Mouse (Mus musculus) gastrocnemius, postnatal 4 days (tissue): ENCODE results near the gene Gprc6a. TPM values are rescaled to one million over a fixed set of nuclear protein-coding genes. Genes with fewer than 3 reads are reported as not detected.

Experiments
- DNase-seq, 2 experiments: peaks; one replicate each; pipeline ENCODE4 v3.0.0; 2021 to 2022; ENCODE audit warnings: low spot score in 2 of 2, mixed read lengths in 2 of 2
- long read RNA-seq, 2 experiments: library from polyadenylated mRNA; stranded (forward); transcript quantifications; one replicate each; pipeline ENCODE4 v2.0.0; 2021
- total RNA-seq, 2 experiments: library from RNA; stranded (reverse); gene quantifications; 2 replicates each; pipeline ENCODE4 v1.2.3; 2021

The Gprc6a gene
- not detected for total RNA-seq
- long read RNA-seq, experiment 1 = 0 reads
- long read RNA-seq, experiment 2 = 0 reads

DNA sequence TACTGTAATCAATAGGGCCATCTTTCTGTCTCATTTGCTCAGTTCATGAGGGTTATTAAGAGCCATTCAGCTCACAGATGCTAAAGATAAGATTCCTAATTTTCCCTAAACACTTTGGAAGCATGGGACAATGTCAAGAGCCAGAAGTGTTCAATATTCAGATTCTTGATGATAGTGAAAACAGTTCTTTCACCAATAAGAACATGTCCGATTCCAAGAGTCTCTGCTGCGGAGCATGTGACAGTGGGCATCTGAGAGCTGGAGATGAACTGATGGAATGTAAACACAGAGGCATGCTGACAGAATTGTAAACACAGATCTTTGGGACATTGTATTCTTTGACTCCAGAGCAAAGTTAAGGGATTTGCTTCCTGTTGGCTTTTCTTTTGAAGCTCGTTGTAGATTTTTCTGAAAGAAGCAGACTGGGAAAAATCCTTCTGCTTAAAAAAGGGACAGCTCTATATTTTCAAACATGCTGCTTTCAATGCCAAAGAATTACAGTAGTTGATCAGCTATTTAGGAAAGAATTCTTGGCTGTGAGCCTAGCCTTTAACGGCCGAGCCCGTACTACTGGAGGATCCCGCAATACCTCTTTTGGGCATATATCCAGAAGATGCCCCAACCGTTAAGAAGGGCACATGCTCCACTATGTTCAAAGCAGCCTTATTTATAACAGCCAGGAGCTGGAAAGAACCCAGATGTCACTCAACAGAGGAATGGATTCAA lies at the start of gene Gprc6a:
Gprc6a (minus strand) TSS at position 51 of the 726 bp plus-strand sequence.
- DNase-seq = no peak

DNA sequence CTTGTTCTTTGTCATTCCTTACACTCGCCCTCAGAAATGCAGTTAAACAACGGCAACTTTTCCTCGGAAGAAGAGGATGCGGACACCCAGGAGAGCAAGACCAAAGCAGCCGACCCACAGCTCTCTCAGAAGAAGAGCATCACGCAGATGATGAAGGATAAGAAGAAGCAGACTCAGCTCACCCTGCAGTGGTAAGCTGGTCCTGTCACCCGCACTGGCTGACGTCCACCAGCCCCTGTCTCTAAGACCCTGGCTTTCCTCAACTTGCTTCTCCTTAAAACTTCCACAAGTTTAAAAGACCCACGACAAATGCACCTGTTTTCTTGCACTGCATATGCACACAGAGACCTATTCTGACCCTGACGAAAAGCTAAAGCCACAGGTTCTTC lies 47.0 kb upstream of the Gprc6a start:
- no peak for DNase-seq

DNA sequence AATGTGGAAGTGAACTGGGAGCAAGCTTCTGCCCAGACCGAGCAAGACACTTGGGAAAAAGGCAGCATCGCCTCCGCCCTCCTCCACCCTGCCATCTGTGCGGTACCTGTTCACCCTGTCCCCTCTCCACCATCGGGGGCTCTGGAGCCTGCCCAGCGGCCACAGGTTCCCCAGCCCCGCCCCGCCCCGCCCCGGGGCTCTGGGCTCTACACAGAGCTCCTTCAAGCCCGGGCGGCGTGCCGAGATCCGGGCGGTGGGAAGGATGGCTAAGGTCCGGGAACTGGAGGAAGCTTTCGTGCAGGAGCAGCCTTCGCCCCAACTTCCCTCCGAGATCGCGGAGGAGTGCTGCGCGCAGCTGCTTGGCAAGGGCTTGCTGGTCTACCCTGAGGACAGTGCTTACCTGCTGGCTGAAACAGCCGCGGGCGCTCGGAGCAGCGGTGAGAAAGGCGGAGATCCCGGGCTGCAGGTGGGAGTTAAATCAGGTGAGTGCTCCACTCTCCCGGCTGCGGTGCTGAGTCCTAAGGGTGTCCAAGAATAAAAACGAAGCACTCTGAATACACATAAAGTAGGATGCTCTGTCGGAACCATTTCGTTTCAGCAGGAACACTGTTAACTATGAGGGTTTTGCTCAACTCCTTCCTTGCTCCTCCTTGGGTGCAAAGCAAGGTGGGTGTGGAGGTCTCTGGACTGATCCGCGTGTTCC lies 46.4 kb upstream of the Gprc6a start, which contains the start of gene Rfx6:
Rfx6 (plus strand) TSS at position 209 of the 703 bp plus-strand sequence.
- DNase-seq = peak in 1 of 2 experiments; percentile 14

DNA sequence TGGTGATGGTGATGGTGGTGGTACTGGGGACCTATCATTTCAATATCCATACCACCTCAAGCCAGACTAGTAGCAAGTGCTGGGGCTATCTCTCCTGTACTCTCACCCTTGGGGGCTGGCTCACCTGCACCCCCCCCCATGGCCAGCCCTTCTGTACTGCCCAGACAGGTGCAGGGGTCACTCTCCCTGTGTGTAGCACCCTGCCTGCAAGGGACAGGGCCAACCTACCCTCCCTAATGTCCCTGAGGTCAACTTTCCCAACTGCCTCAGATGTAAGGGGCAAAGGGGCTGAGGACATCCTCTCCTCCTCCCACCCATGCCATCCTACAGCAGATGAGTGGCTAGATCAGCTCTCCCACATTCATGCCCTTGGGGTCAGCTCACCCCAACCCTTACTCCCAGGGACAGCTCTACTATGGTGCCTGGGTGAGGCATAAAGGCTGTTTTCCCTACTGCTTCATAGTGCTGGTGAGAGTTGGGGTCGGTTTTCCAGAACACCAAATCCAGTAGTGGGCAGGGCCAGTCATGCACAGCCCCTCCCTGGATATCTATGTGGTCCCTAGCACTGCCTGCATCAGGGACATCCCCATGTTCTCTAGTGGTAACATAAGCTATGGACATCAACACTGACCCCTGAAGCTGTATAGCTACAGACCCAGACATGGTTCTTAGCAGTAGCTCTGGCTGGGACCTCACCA lies 41.0 kb upstream of the Gprc6a start:
- no peak for DNase-seq

DNA sequence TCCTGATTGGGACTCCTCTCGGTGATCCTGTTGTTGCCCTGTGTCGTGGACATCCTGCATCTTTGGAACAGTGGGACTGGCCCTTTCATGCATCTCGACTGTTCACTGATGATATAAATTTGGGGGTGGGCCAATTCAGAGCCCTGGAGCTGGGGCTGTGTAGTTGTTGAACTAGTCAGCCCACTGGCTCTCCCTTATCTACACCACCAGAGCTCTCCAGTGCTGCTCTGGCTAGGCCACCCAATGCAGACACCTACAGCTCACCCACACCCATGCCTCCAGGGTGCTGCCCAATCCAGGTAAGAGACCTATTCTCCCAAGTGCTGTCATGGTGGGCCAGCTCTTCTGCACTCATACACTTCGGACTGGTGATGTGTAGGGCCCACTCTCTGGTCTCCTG lies 40.3 kb upstream of the Gprc6a start:
- DNase-seq = no peak

DNA sequence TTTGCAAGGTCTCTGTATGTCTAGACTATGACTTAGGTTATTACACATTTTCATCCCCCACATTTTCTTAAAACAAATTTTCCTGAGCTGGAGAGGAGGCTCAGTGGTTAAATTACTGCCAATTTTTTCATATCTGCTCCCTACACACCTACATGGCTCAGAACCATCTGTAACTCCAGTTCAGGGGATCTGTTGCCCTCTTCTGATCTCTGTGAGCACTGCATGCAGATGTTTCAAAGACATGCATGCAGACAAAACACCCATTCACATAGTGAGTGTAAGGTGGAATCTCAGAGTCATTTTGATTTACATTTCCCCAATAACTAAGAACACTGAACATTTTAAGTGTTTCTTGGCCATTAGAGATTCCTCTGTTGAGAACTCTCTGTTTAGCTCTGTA lies 38.1 kb upstream of the Gprc6a start:
- no peak for DNase-seq

DNA sequence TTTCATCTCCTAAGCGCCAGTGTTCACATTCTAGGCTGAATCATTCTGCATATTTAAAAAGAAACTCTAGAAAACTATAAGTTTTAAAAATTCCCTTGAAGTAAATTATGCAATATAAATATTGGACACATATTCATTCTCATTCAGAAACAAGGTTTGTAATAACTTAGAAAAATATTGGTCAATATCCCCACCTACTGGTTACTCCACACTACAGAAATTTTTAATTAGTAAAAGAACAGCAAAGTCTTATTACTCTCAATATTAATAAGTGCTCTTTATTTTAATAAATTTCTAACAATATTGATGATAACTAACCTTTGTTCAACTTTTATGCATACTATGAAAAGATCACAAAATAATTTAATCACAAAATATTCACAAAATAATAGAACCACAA lies 26.1 kb upstream of the Gprc6a start:
- DNase-seq = no peak

DNA sequence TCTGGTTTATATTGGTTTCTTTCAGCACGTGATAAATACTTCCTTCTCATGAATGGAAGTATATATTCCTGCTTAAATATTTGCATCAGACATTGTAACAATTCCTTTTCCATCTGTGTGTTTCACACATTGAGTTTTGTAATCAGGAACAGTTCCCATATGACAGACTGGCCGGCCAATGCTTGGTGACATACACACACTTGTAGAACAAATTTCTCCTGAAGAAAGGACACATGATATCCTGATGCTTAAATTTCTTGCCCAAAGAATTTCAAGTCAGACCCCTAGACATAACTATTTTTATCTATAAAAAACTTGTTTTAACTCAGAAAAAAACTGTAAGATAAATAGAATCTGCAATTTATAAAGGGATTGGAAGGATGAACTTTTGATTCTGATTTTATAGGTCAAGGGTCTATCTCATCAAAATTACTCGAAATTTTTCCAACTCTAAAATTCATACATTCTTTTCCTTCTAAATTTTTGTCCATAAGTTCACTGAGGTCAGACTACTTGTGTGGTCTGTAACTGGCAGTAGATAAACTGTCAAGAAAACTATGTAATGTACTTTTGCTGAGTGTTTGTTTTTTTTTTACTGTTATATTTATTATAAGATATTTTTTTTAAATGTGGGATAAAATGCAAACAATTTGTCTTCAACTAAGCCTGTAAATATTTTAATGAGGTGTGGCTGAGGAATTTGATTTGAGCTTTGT lies 18.4 kb upstream of the Gprc6a start:
- DNase-seq = no peak

DNA sequence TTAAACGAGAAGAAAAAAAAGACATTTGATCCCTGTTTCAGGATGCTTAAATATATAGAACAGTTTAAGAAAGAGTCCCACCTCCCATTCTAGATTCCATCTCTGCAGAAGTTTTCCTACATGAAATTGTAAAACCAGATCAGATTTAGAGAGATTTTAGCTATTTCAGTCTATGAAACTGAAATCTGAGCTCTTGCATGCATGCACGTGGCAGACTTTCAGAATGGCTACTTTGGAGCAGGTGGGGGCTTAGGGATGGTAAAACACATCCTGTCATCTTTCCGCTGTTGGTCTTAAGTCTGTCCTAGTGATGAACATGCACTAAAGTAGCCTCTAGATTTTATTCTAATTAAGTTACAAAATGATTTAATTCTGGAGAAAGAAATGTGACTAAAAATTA lies 10.1 kb downstream of the Gprc6a start:
- DNase-seq = no peak

DNA sequence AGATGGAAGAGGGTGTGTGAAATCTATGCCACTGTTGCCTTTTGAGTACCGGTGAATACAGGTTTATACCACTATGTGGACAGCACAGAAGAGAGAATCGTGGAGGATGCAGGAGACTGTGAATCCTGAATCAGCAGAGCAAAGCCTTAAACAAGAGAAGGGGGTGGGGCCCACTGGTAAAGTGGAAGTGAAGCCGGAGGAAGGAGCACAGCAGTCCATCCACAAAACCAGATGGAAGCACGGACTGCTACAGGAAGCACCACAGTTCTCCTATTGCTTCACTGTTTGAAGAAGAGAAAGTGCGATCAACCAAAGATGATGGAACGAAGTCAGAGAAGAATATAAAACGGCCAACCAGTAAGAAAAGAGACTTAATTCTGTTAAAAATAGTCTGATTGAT lies 11.1 kb downstream of the Gprc6a start:
- DNase-seq = no peak

DNA sequence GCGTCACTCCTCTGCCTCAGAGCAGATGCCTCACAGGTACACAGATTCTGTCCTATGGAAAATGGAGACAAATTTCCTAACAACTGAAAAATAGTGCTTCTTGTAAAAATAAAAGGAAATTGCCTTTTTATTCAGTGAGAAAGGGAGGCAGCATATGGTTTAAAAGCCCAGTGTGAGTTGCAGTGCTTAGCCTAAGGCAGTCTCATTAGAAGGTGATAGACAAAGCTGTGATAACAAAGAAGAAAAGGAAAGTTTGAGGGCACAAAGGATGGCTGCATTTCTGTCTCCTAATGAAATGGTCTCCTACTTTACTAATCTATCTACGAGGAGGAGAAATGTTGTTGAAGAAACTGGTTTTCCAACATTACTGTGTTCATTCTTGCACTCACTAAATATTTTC lies 12.7 kb downstream of the Gprc6a start:
- DNase-seq = no peak

DNA sequence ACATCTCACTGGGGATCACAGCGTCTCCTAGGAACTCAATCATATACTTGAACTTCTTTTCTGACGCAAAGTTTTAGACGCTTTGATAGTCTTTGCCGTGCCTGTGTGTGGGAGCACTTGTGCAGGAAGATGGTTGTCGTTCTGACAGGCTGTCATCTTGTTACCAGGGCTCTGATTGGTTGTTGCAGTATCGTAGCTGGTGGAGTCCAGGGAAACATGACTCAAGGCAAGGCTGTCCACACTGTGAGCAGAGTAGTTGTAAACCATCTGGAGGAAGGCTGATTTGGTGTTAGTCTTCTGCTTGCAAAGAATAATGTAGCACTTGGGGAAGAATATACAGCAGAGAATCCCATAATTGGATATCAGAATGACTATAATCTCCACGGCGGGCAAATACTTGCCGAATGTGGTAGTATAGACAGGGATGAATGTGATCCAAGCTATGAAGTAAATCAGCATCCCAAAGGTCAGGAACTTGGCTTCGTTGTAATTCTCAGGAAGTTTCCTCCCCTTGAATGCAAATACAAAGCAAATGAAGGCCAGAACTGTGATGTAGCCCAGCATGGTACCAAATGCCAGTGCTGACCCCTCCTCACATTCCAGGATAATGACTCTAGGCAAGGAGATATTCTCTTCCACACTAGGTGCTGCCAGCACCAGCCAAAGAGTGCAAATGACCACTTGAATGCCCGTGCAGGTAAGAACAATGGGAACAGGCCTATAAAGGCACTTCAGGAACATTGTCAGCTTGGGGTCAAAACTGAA lies 16.3 kb downstream of the Gprc6a start:
- no peak for DNase-seq

DNA sequence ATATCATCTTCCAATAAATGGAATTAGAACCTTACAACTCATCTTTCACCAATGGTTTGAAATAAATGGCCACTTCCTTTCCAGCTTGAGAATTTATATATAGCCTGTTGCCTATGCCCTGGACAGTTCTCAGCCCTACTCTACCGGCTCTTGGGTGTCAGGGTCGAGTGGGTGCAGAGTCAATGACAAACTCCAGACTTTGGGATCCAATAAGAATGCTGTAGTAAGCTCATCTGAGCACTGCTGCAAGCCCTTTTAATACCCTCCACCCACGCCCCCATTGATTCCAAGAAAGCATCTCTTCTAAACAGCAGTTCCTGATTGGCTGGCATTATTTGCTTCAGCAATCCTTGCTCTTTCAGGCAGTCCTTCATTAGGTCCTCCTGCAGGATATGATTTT lies 17.8 kb downstream of the Gprc6a start:
- DNase-seq = no peak

DNA sequence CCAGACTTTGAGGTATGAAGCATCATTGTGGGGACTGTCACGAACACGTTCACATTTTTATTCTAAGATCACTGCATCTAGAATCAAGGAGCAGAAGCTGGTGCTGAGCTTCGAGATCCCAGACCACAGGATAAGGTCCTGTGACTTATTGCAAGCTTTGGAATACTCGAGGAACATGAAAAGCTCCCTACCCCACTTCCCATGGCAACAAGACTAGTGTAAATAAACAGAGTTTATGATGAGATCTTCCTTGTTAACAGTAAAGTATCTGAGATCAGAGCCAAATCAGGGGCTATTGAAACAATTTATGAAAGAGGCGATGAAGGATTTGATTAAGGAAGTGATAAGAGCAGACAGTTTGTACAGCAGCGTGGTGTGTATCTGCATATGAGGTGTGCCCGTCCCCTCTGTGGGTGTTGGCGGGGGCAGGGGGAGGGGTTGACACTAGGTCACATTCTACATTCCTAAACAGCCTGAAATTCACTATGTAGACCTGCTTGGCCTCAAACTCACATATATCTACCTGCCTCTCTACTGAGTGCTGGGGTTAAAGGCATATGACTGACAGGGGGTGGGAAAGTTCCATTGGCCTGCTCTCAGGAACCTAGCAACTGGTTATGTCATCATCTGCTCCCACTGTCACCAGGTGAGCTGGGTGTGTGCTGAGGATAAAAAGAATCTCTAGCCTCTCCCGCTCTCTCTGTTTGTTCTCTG lies 19.1 kb downstream of the Gprc6a start:
- DNase-seq = no peak

DNA sequence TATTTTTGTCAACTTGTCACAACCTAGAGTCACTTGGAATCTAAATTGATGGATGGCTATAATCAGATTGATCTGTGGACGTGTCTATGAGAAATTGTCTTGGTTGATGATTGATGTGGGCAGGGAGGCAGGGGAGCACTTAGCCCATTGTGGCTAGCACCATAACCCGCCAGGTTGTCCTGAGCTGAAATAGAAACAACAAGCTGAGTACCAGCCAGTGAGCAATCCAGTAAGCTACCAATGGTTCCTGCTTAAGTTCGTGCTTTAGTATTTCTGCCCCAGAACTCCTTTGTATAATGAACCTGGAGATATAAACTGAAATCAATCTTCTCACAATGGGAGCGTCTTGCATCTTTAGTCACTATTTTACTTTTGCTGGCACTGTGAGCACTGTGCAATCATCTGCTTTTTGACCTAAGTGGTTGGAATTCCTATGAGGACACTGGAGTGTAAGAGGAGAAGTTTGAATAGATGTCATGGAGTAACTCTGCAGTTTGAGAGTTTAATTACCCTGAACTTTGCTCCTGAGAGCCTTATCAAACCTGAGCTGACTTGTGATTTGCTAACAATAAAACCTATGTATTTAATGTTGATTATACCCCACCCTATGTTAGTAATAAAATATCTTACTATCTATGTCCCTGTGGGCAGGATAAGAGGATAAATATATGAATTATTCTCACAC lies 21.4 kb downstream of the Gprc6a start:
- DNase-seq = no peak

DNA sequence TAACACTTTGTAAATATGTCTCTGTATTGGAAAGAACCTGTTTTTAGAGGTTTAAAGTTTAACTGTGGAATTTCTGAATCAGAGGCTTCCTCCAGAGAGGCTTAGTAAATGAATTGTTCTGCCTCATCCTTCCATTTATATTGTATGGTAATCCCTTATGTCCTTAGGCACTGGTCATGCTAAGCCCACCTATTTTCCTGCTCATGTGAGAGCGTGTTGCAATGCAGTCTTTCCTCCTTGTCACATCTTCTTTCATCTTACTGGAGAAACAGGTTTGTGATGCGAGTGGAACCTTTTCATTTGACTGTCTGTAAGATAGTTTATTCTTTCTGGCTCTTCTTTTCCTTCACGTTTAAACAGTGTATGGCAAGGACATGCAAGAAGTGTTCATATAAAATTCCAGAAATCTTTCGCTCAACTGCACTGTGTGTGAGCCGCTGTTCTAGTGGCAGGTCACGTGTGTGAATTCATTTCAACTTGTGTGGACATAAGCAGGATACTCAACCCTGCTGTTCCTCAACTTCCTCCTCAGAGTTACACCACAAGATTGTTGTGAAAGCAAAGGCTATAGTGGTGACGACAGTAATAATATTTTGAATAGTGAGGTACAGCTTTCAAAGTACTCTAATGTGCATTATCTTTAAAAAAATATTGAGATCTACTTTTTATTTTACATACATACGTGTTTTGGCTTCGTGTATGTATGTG lies 34.2 kb downstream of the Gprc6a start:
- no peak for DNase-seq

DNA sequence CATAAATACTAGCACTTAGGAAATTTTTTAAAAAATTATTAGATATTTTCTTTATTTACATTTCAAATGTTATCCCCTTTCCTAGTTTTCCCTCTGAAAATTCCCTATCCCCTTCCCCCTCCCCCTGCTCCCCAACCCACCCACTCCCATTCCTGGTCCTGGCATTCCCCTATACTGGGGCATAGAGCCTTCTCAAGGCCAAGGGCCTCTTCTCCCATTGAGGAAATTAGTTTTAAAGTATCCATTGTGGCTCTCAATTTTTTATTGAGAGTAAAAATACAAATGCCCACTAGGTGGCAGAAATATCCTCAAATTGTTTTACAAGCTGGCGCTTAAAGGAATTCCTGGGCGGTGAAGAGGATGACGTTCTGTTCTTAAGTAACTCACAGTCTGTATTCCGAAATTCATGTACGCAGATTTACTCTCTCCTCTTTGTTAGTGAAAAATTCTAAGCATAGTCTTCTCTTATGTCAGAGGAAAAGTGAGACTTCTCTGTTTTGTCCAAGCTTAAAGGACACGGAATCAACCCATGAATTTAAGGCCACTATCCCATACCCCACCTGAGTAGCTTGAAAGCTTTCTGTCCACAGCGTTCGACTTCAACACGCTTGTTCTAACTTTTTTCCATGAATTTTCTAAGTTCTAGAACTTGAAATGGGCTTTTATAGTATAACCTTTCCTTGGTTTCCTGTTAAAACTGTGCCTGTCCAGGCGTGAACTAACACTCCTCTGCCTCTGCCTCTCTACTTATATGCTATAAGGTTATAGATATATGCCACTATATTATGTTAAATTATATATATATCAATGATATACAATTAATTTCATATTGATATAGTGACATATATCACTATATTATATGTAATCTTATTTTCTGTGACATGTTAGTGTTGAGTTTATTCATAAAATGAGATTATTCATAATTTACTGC lies 36.0 kb downstream of the Gprc6a start:
- no peak for DNase-seq

DNA sequence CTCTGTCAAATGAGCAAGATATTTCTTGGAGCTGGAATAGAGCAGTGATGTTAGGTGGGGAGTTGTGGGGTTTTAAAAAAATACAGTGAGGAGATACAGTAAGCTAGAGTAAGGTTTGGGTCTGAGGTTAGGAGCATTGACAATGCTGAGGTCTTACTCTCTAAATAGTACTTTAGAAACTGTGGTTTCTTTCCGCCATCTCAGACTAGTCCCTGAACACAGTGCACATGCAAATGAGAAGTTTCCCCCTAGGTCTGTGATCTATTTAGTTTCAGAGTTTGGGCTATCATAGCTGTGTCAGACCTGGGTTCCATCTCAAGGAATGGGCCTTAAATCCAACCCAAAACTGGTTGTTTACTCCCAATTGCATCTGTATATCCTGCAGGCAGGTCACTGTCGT lies 39.7 kb downstream of the Gprc6a start:
- no peak for DNase-seq
